Mouse (Mus musculus) CD4-positive, CD25-positive, alpha-beta regulatory T cell, adult 4 months (primary cell): Measurements from ENCODE around the gene Gm13285. TPM values are rescaled to one million over a fixed set of nuclear protein-coding genes. Genes with fewer than 3 reads are reported as not detected.
A peak's percentile ranks its signal among the peaks of the same experiment; 100 is the strongest.
"Not testable (repeated sequence)": the region's sequence is repeated elsewhere in the genome, so short reads cannot be mapped to it uniquely, and the experiment has no call there.

Source experiments
- ATAC-seq: one replicate; pipeline ENCODE4 v1.8.0; 2017
- polyA plus RNA-seq, 2 experiments: library from polyadenylated mRNA; unstranded; fragments of 100-300 nt; shearing (Covaris generic); gene quantifications; one replicate each; pipeline ENCODE4 v1.2.1; 2017

Gm13285 gene
- polyA plus RNA-seq: not detected

DNA sequence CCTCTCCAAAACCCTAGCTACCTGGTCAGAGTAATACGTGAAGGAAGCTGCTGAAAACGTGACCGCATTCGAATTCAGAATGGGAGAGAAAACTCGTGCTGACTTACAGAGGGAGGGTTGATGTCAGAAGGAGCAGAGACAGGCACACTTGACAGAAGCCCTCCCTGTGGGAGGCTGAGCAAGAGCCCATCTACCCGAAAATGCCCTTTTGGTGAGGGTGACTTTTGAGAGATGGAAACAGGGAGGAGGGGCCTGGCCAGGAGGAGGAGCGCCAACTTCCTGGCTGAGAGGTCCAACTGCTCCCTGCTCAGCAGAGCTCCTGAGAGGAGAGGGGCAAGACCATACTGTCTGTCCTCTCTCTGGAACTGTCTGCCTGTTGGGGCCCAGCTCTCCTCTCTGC, at the start of gene Gm13285:
Gene Gm13285, plus strand, starts transcription at position 301 of the 400 bp plus-strand sequence.
- ATAC-seq: not testable (repeated sequence)

DNA sequence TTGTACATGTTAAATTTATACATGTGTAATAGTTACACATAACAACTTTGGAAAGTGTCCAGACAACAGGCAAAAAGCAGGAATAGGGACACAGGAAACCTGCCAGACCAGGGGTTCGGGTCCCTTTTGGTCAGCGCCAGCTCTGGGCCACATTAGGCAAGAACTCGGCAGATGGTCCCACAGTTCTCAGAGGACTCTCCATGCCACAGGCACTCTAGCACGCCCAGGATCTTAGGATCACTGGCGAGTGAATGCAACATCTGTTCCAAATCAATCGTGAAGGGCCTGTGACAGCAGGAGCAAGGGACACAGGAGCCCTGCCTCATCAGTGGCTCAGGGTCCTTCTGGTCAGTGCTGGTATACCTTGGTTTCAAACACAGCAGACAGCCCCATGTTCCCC, 49.5 kb upstream of the Gm13285 start:
- ATAC-seq: no peak

DNA sequence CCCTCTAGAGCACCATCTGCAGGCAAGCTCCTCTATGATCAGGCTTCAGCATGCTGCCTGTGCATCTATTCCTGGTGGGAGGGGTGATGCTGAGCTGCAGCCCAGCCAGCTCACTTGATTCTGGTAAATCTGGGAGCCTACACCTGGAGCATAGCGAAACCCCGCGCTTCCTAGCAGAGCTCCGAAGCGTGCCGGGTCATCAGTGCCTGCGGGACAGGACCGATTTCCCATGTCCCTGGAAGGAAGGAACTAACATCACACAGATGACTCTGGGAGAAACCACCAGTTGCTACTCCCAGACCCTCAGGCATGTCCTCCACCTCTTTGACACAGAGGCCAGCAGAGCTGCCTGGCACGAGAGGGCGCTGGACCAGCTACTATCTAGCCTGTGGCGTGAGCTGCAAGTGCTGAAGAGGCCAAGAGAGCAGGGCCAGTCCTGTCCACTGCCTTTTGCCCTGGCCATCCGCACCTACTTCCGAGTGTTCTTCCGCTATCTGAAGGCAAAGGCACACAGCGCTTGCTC, 44.6 kb upstream of the Gm13285 start, which contains the start of gene Gm13271:
Gene Gm13271, plus strand, starts transcription at position 51 of the 523 bp plus-strand sequence.
- ATAC-seq: not testable (repeated sequence)

DNA sequence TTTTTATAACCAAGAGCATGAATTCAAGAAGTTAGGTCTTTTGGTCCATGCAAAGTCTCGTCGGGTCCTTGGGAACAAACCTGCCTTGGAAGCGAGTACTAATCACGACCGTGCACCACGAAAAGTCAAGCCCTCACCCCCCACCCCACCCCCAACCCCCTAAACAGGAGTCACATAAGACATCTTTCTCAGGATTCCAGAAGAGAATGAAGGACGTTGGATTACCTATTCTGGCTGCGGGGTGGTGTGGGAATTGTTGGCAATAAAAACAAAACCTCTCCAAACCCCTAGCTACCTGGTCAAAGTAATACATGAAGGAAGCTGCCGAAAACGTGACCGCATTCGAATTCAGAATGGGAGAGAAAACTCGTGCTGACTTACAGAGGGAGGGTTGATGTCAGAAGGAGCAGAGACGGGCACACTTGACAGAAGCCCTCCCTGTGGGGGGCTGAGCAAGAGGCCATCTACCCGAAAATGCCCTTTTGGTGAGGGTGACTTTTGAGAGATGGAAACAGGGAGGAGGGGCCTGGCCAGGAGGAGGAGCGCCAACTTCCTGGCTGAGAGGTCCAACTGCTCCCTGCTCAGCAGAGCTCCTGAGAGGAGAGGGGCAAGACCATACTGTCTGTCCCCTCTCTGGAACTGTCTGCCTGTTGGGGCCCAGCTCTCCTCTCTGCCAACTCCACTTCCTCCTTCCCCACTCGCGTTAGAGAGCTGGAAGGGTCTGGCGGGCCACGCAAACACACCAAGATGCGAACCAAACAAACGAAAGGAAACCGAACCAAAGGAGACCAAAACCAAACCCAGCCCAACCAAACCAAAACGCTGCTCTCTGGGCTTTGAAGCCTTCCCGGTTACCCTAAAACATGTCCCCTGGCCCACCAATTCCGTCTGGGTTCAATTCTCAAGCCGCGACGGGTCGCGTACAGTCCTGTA, 42.6 kb upstream of the Gm13285 start:
- ATAC-seq: not testable (repeated sequence)

DNA sequence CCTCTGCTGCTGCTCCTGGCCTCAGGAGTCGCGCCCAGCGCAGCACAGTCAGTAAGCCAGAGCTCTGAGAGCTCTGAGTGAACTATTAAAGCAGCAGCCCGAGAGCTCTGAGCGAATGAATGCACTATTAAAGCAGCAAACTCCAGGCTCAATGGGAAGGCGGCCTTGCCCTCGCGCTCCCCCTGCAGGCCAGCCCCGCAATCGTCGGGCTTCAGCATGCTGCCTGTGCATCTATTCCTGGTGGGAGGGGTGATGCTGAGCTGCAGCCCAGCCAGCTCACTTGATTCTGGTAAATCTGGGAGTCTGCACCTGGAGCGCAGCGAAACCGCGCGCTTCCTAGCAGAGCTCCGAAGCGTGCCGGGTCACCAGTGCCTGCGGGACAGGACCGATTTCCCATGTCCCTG, 41.8 kb upstream of the Gm13285 start:
- peak; percentile 100 for ATAC-seq

DNA sequence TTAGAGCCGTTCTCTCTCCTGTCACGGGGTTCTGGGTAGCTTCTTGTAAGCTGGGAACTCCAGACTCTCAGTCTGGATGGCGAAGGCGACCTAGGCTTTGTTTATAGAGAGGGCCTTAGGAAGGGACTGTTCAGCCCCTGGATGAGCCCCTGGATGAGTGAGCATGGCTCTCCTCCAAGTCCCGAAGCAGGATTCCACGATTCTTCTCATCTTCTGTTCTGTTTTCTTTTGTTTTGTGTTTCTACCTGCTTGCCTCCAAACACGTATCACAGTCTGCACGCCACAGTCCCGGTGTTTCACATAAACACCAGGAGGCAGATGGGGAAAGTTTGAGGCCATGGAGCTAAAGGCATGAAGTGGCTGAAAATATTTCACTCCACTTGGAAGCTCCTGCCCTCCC, 40.7 kb upstream of the Gm13285 start:
- ATAC-seq: not testable (repeated sequence)

DNA sequence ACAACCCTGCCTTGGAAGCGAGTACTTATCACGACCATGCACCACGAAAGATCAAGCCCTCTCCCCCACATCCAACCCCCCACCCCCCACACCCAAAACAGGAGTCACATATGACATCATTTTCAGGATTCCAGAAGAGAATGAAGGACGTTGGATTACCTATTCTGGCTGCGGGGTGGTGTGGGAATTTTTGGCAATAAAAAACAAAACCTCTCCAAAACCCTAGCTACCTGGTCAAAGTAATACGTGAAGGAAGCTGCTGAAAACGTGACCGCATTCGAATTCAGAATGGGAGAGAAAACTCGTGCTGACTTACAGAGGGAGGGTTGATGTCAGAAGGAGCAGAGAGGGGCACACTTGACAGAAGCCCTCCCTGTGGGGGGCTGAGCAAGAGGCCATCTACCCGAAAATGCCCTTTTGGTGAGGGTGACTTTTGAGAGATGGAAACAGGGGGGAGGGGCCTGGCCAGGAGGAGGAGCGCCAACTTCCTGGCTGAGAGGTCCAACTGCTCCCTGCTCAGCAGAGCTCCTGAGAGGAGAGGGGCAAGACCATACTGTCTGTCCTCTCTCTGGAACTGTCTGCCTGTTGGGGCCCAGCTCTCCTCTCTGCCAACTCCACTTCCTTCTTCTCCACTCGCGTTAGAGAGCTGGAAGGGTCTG, 39.7 kb upstream of the Gm13285 start, which contains the start of gene Gm13283:
Gene Gm13283, plus strand, starts transcription at position 510 of the 659 bp plus-strand sequence.
- not testable (repeated sequence) for ATAC-seq

DNA sequence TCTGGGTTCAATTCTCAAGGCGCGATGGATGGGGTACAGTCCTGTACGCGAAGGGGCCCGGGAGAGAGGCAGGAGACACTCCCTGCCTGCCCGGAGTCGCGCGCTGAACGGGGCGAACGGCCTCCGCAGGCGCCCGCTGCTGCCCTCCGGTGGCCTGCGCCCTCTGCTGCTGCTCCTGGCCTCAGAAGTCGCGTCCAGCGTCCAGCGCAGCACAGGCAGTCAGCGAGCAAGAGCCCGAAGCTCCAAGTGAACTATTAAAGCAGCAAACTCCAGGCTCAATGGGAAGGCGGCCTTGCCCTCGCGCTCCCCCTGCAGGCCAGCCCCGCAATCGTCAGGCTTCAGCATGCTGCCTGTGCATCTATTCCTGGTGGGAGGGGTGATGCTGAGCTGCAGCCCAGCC, 39.0 kb upstream of the Gm13285 start:
- not testable (repeated sequence) for ATAC-seq

DNA sequence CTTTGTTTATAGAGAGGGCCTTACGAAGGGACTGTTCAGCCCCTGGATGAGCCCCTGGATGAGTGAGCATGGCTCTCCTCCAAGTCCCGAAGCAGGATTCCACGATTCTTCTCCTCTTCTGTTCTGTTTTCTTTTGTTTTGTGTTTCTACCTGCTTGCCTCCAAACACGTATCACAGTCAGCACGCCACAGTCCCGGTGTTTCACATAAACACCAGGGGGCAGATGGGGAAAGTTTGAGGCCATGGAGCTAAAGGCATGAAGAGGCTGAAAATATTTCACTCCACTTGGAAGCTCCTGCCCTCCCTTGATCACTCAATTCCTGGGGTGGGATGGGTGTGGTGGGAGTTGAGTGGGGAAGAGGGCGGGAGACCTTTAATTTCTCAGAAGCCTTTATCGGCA, 37.7 kb upstream of the Gm13285 start:
- ATAC-seq: not testable (repeated sequence)

DNA sequence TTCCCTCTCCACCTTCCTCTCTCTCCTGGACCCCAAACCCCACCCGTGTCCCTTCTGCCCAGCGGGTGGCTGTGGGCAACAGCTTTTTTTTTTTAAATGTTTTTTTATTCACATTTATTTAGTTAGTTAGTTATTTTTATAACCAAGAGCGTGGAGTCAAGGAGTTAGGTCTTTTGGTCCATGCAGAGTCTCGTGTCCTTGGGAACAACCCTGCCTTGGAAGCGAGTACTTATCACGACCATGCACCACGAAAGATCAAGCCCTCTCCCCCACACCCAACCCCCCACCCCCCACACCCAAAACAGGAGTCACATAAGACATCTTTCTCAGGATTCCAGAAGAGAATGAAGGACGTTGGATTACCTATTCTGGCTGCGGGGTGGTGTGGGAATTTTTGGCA, 37.1 kb upstream of the Gm13285 start:
- not testable (repeated sequence) for ATAC-seq

DNA sequence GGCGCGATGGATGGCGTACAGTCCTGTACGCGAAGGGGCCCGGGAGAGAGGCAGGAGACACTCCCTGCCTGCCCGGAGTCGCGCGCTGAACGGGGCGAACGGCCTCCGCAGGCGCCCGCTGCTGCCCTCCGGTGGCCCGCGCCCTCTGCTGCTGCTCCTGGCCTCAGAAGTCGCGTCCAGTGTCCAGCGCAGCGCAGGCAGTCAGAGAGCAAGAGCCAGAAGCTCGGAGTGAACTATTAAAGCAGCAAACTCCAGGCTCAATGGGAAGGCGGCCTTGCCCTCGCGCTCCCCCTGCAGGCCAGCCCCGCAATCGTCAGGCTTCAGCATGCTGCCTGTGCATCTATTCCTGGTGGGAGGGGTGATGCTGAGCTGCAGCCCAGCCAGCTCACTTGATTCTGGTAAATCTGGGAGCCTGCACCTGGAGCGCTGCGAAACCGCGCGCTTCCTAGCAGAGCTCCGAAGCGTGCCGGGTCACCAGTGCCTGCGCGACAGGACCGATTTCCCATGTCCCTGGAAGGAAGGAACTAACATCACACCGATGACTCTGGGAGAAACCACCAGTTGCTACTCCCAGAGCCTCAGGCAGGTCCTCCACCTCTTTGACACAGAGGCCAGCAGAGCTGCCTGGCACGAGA, 36.0 kb upstream of the Gm13285 start:
- ATAC-seq: not testable (repeated sequence)

DNA sequence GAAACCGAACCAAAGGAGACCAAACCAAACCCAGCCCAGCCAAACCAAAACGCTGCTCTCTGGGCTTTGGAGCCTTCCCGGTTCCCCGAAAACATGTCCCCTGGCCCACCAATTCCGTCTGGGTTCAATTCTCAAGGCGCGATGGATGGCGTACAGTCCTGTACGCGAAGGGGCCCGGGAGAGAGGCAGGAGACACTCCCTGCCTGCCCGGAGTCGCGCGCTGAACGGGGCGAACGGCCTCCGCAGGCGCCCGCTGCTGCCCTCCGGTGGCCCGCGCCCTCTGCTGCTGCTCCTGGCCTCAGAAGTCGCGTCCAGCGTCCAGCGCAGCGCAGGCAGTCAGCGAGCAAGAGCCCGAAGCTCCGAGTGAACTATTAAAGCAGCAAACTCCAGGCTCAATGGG, 25.9 kb upstream of the Gm13285 start, which contains the start of gene Gm13290:
Gene Gm13290, plus strand, starts transcription at position 301 of the 400 bp plus-strand sequence.
- not testable (repeated sequence) for ATAC-seq

DNA sequence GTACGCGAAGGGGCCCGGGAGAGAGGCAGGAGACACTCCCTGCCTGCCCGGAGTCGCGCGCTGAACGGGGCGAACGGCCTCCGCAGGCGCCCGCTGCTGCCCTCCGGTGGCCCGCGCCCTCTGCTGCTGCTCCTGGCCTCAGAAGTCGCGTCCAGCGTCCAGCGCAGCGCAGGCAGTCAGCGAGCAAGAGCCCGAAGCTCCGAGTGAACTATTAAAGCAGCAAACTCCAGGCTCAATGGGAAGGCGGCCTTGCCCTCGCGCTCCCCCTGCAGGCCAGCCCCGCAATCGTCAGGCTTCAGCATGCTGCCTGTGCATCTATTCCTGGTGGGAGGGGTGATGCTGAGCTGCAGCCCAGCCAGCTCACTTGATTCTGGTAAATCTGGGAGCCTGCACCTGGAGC, 22.8 kb upstream of the Gm13285 start, which contains the start of gene Gm13289:
Gene Gm13289, plus strand, starts transcription at position 301 of the 400 bp plus-strand sequence.
- not testable (repeated sequence) for ATAC-seq

DNA sequence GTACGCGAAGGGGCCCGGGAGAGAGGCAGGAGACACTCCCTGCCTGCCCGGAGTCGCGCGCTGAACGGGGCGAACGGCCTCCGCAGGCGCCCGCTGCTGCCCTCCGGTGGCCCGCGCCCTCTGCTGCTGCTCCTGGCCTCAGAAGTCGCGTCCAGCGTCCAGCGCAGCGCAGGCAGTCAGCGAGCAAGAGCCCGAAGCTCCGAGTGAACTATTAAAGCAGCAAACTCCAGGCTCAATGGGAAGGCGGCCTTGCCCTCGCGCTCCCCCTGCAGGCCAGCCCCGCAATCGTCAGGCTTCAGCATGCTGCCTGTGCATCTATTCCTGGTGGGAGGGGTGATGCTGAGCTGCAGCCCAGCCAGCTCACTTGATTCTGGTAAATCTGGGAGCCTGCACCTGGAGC, 19.9 kb upstream of the Gm13285 start, which contains the start of gene Gm13272:
Gene Gm13272, plus strand, starts transcription at position 301 of the 400 bp plus-strand sequence.
- ATAC-seq: not testable (repeated sequence)

DNA sequence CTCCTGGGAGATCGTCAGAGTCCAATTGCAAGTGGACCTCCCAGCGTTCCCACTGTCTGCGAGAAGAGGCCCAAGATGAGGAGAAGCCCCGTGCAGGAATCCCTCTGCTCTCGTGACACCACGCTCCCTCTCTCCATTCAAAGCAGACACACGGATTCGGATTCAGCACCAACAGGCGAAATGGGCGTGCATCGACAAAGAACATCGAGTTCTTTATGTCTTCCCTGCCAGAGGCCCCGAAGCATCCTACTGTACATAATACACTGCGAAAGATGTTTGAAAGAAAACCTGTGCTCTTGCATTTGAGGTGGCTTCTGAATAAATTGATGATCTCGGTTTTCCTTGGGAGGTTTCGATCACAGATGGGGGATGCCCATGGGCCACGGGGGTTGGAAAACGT, 19.1 kb upstream of the Gm13285 start:
- ATAC-seq: not testable (repeated sequence)

DNA sequence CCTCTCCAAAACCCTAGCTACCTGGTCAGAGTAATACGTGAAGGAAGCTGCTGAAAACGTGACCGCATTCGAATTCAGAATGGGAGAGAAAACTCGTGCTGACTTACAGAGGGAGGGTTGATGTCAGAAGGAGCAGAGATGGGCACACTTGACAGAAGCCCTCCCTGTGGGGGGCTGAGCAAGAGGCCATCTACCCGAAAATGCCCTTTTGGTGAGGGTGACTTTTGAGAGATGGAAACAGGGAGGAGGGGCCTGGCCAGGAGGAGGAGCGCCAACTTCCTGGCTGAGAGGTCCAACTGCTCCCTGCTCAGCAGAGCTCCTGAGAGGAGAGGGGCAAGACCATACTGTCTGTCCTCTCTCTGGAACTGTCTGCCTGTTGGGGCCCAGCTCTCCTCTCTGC, 17.6 kb upstream of the Gm13285 start, which contains the start of gene Ifnz:
Gene Ifnz, plus strand, starts transcription at position 301 of the 400 bp plus-strand sequence.
- not testable (repeated sequence) for ATAC-seq

DNA sequence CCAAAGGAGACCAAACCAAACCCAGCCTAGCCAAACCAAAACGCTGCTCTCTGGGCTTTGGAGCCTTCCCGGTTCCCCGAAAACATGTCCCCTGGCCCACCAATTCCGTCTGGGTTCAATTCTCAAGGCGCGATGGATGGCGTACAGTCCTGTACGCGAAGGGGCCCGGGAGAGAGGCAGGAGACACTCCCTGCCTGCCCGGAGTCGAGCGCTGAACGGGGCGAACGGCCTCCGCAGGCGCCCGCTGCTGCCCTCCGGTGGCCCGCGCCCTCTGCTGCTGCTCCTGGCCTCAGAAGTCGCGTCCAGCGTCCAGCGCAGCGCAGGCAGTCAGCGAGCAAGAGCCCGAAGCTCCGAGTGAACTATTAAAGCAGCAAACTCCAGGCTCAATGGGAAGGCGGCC, 17.1 kb upstream of the Gm13285 start:
- not testable (repeated sequence) for ATAC-seq

DNA sequence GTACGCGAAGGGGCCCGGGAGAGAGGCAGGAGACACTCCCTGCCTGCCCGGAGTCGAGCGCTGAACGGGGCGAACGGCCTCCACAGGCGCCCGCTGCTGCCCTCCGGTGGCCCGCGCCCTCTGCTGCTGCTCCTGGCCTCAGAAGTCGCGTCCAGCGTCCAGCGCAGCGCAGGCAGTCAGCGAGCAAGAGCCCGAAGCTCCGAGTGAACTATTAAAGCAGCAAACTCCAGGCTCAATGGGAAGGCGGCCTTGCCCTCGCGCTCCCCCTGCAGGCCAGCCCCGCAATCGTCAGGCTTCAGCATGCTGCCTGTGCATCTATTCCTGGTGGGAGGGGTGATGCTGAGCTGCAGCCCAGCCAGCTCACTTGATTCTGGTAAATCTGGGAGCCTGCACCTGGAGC, 14.1 kb upstream of the Gm13285 start, which contains the start of gene Gm13276:
Gene Gm13276, plus strand, starts transcription at position 301 of the 400 bp plus-strand sequence.
- ATAC-seq: not testable (repeated sequence)

DNA sequence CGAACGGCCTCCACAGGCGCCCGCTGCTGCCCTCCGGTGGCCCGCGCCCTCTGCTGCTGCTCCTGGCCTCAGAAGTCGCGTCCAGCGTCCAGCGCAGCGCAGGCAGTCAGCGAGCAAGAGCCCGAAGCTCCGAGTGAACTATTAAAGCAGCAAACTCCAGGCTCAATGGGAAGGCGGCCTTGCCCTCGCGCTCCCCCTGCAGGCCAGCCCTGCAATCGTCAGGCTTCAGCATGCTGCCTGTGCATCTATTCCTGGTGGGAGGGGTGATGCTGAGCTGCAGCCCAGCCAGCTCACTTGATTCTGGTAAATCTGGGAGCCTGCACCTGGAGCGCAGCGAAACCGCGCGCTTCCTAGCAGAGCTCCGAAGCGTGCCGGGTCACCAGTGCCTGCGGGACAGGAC, 11.1 kb upstream of the Gm13285 start, which contains the start of gene Gm13277:
Gene Gm13277, plus strand, starts transcription at position 231 of the 400 bp plus-strand sequence.
- not testable (repeated sequence) for ATAC-seq

DNA sequence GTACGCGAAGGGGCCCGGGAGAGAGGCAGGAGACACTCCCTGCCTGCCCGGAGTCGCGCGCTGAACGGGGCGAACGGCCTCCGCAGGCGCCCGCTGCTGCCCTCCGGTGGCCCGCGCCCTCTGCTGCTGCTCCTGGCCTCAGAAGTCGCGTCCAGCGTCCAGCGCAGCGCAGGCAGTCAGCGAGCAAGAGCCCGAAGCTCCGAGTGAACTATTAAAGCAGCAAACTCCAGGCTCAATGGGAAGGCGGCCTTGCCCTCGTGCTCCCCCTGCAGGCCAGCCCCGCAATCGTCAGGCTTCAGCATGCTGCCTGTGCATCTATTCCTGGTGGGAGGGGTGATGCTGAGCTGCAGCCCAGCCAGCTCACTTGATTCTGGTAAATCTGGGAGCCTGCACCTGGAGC, 8.2 kb upstream of the Gm13285 start, which contains the start of gene Gm13278:
Gene Gm13278, plus strand, starts transcription at position 301 of the 400 bp plus-strand sequence.
- ATAC-seq: not testable (repeated sequence)

DNA sequence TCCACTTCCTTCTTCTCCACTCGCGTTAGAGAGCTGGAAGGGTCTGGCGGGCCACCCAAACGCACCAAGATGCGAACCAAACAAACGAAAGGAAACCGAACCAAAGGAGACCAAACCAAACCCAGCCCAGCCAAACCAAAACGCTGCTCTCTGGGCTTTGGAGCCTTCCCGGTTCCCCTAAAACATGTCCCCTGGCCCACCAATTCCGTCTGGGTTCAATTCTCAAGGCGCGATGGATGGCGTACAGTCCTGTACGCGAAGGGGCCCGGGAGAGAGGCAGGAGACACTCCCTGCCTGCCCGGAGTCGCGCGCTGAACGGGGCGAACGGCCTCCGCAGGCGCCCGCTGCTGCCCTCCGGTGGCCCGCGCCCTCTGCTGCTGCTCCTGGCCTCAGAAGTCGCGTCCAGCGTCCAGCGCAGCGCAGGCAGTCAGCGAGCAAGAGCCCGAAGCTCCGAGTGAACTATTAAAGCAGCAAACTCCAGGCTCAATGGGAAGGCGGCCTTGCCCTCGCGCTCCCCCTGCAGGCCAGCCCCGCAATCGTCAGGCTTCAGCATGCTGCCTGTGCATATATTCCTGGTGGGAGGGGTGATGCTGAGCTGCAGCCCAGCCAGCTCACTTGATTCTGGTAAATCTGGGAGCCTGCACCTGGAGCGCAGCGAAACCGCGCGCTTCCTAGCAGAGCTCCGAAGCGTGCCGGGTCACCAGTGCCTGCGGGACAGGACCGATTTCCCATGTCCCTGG, 5.4 kb upstream of the Gm13285 start, which contains the start of gene Gm13275:
Gene Gm13275, plus strand, starts transcription at position 552 of the 740 bp plus-strand sequence.
- not testable (repeated sequence) for ATAC-seq
